Mouse (Mus musculus): ENCODE data around the gene Ttn. TPM values are rescaled to one million over a fixed set of nuclear protein-coding genes. Genes with fewer than 3 reads are reported as not detected.

Gene Ttn
- polyA plus RNA-seq, 1 experiment from 2014 or later = 2.5 TPM

GRCm38 (mm10) chr2:76667200-76667599, 315.1 kb downstream of the Ttn start:
- H3K4me3 ChIP-seq = no peak overlapping the region
- no peak overlapping the region for H3K4me2 ChIP-seq (replicated peaks)
- no peak for ATAC-seq (ENCODE audit: low FRiP score)
- no peaks in the 10 kb centered on the region for H3K9me3 ChIP-seq (replicated peaks)
- peaks cover 26% of the 10 kb centered on the region for H3K36me3 ChIP-seq
- H3K9ac ChIP-seq = no peak overlapping the region
- H3K4me1 ChIP-seq = peaks cover 5% of the 10 kb centered on the region
- H3K27me3 ChIP-seq = no peaks in the 10 kb centered on the region
- no peak overlapping the region for H3K27ac ChIP-seq
- 83% methylated on average over 5 of the region's 5 CpGs for WGBS

- H3K27ac ChIP-seq = no peak overlapping the region
- H3K9ac ChIP-seq = no peak overlapping the region
- 94% methylated on average over 7 of the region's 7 CpGs for WGBS
- peaks cover 33% of the 10 kb centered on the region for H3K36me3 ChIP-seq
- no peaks in the 10 kb centered on the region for H3K4me1 ChIP-seq
- no peaks in the 10 kb centered on the region for H3K27me3 ChIP-seq
- no peaks in the 10 kb centered on the region for H3K9me3 ChIP-seq (replicated peaks)
- no peak for ATAC-seq (ENCODE audit: low FRiP score)
- no peak overlapping the region for H3K4me3 ChIP-seq
- no peak overlapping the region for H3K4me2 ChIP-seq (replicated peaks)
Observed at GRCm38 (mm10) chr2:76665531-76665930, 316.8 kb downstream of the Ttn start.

- Histone ChIP-seq H3K9ac (no peak overlapping the region), H3K4me1 (no peaks in the 10 kb centered on the region), H3K9me3 (replicated peaks) (no peaks in the 10 kb centered on the region), H3K36me3 (peaks cover 20% of the 10 kb centered on the region), H3K27ac (no peak overlapping the region), H3K4me3 (no peak overlapping the region), H3K27me3 (no peaks in the 10 kb centered on the region), H3K4me2 (replicated peaks) (no peak overlapping the region)
- no peak for ATAC-seq (ENCODE audit: low FRiP score)
- WGBS = 59% methylated on average over 6 of the region's 8 CpGs
Observed at GRCm38 (mm10) chr2:76659419-76659818, 322.9 kb downstream of the Ttn start.

GRCm38 (mm10) chr2:76658551-76658950, 323.8 kb downstream of the Ttn start:
- H3K4me2 ChIP-seq (replicated peaks) = no peak overlapping the region
- ATAC-seq (ENCODE audit: low FRiP score) = no peak
- no peaks in the 10 kb centered on the region for H3K4me1 ChIP-seq
- peaks cover 13% of the 10 kb centered on the region; the same call in 1 of the 2 replicates for H3K36me3 ChIP-seq
- H3K27me3 ChIP-seq = no peaks in the 10 kb centered on the region
- H3K27ac ChIP-seq = no peak overlapping the region
- no peak overlapping the region for H3K9ac ChIP-seq
- H3K9me3 ChIP-seq (replicated peaks) = no peaks in the 10 kb centered on the region
- 80% methylated on average over 13 of the region's 13 CpGs for WGBS
- H3K4me3 ChIP-seq = no peak overlapping the region

GRCm38 (mm10) chr2:76655982-76656381, 326.4 kb downstream of the Ttn start:
- H3K27me3 ChIP-seq = no peaks in the 10 kb centered on the region
- H3K4me2 ChIP-seq (replicated peaks) = no peak overlapping the region
- ATAC-seq (ENCODE audit: low FRiP score) = no peak
- 15% methylated on average over 1 of the region's 1 CpGs for WGBS
- no peaks in the 10 kb centered on the region for H3K9me3 ChIP-seq (replicated peaks)
- H3K36me3 ChIP-seq = no peaks in the 10 kb centered on the region
- H3K4me3 ChIP-seq = no peak overlapping the region
- H3K4me1 ChIP-seq = no peaks in the 10 kb centered on the region
- no peak overlapping the region for H3K9ac ChIP-seq
- no peak overlapping the region for H3K27ac ChIP-seq

GRCm38 (mm10) chr2:76655444-76655843, 326.9 kb downstream of the Ttn start:
- WGBS = 76% methylated on average over 3 of the region's 3 CpGs
- Histone ChIP-seq H3K9ac (no peak overlapping the region), H3K4me1 (no peaks in the 10 kb centered on the region), H3K27me3 (no peaks in the 10 kb centered on the region), H3K9me3 (replicated peaks) (no peaks in the 10 kb centered on the region), H3K4me3 (no peak overlapping the region), H3K27ac (no peak overlapping the region), H3K36me3 (no peaks in the 10 kb centered on the region), H3K4me2 (replicated peaks) (no peak overlapping the region)
- no peak for ATAC-seq (ENCODE audit: low FRiP score)

- H3K4me1 ChIP-seq = no peaks in the 10 kb centered on the region
- no peaks in the 10 kb centered on the region for H3K27me3 ChIP-seq
- no peak for ATAC-seq (ENCODE audit: low FRiP score)
- H3K9me3 ChIP-seq (replicated peaks) = no peaks in the 10 kb centered on the region
- H3K4me3 ChIP-seq = no peak overlapping the region
- no peak overlapping the region for H3K9ac ChIP-seq
- H3K4me2 ChIP-seq (replicated peaks) = no peak overlapping the region
- WGBS = 83% methylated on average over 5 of the region's 5 CpGs
- H3K36me3 ChIP-seq = no peaks in the 10 kb centered on the region
- H3K27ac ChIP-seq = no peak overlapping the region
Observed at GRCm38 (mm10) chr2:76654646-76655045, 327.7 kb downstream of the Ttn start.

Other genes starting within 250 kb of the Ttn start
- gene Ccdc141, start 188.1 kb upstream of the Ttn start, polyA plus RNA-seq (2016; fragmentation: Nextera tagmentation; extraction: Ambion mirVana) = 5.9 and 10.4 TPM in 2 replicates

All from hindbrain, embryonic 12.5 days (tissue).